Mouse (Mus musculus) splenic B cell, adult 2 months (primary cell): ENCODE results near the gene Tma16.

Experiments used
- DNase-seq: peaks from one replicate; pipeline ENCODE4 v3.0.0-alpha.2; 2011; ENCODE audit warnings: low read depth, low spot score
- H3K27me3 ChIP-seq: 2 replicates; pipeline ENCODE4 v1.6.1; 2012; ENCODE audit warnings: mild to moderate bottlenecking, low read length, moderate library complexity, mixed read lengths; ENCODE audit not compliant: control insufficient read depth, poor library complexity, insufficient read depth, severe bottlenecking
- H3K36me3 ChIP-seq: 2 replicates; pipeline ENCODE4 v1.6.1; 2012; ENCODE audit warnings: mild to moderate bottlenecking, low read length, moderate library complexity, mixed read lengths; ENCODE audit not compliant: control insufficient read depth, poor library complexity, insufficient read depth, severe bottlenecking

Tma16 gene

GRCm38 (mm10) chr8:66486084-66486763, at the start of gene Tma16:
Gene Tma16 (minus strand): TSS chr8:66486530.
- H3K27me3 ChIP-seq = no peaks in the 10 kb centered on the region
- peak; percentile 84 for DNase-seq
- H3K36me3 ChIP-seq = no peaks in the 10 kb centered on the region

GRCm38 (mm10) chr8:66520576-66520975, 34.2 kb upstream of the Tma16 start:
- Histone ChIP-seq H3K36me3 (no peaks in the 10 kb centered on the region), H3K27me3 (no peaks in the 10 kb centered on the region)
- DNase-seq = no peak

GRCm38 (mm10) chr8:66519149-66519548, 32.8 kb upstream of the Tma16 start:
- no peak for DNase-seq
- H3K36me3 ChIP-seq = no peaks in the 10 kb centered on the region
- no peaks in the 10 kb centered on the region for H3K27me3 ChIP-seq

GRCm38 (mm10) chr8:66511537-66511936, 25.2 kb upstream of the Tma16 start, which contains the start of gene Tktl2:
Gene Tktl2 (plus strand): TSS chr8:66511756.
- DNase-seq = no peak
- no peaks in the 10 kb centered on the region for H3K27me3 ChIP-seq
- no peaks in the 10 kb centered on the region for H3K36me3 ChIP-seq

GRCm38 (mm10) chr8:66503381-66503780, 17.1 kb upstream of the Tma16 start:
- Histone ChIP-seq H3K36me3 (no peaks in the 10 kb centered on the region), H3K27me3 (no peaks in the 10 kb centered on the region)
- peak; percentile 28 for DNase-seq

- peak; percentile 81 for DNase-seq
- Histone ChIP-seq H3K36me3 (no peaks in the 10 kb centered on the region), H3K27me3 (no peaks in the 10 kb centered on the region)
Observed at GRCm38 (mm10) chr8:66496998-66497577, 10.8 kb upstream of the Tma16 start.

- peak; percentile 77 for DNase-seq
- Histone ChIP-seq H3K36me3 (no peaks in the 10 kb centered on the region), H3K27me3 (no peaks in the 10 kb centered on the region)
Observed at GRCm38 (mm10) chr8:66495726-66496125, 9.4 kb upstream of the Tma16 start.

GRCm38 (mm10) chr8:66494496-66494895, 8.2 kb upstream of the Tma16 start:
- DNase-seq = no peak
- H3K36me3 ChIP-seq = no peaks in the 10 kb centered on the region
- no peaks in the 10 kb centered on the region for H3K27me3 ChIP-seq

GRCm38 (mm10) chr8:66490624-66491023, 4.3 kb upstream of the Tma16 start:
- DNase-seq = no peak
- Histone ChIP-seq H3K27me3 (no peaks in the 10 kb centered on the region), H3K36me3 (no peaks in the 10 kb centered on the region)

- Histone ChIP-seq H3K36me3 (no peaks in the 10 kb centered on the region), H3K27me3 (no peaks in the 10 kb centered on the region)
- DNase-seq = no peak
Observed at GRCm38 (mm10) chr8:66488556-66488955, 2.2 kb upstream of the Tma16 start.

GRCm38 (mm10) chr8:66476880-66477279, 9.4 kb downstream of the Tma16 start:
- peaks cover 5% of the 10 kb centered on the region for H3K36me3 ChIP-seq
- DNase-seq = no peak
- H3K27me3 ChIP-seq = no peaks in the 10 kb centered on the region

GRCm38 (mm10) chr8:66469821-66470220, 16.5 kb downstream of the Tma16 start:
- Histone ChIP-seq H3K36me3 (peaks cover 14% of the 10 kb centered on the region), H3K27me3 (no peaks in the 10 kb centered on the region)
- DNase-seq = no peak

GRCm38 (mm10) chr8:66457057-66457456, 29.3 kb downstream of the Tma16 start:
- no peak for DNase-seq
- H3K27me3 ChIP-seq = no peaks in the 10 kb centered on the region
- peaks cover 19% of the 10 kb centered on the region for H3K36me3 ChIP-seq

- Histone ChIP-seq H3K27me3 (no peaks in the 10 kb centered on the region), H3K36me3 (peaks cover 16% of the 10 kb centered on the region)
- peak; percentile 50 for DNase-seq
Observed at GRCm38 (mm10) chr8:66450691-66451090, 35.6 kb downstream of the Tma16 start.

- no peaks in the 10 kb centered on the region for H3K27me3 ChIP-seq
- DNase-seq = no peak
- H3K36me3 ChIP-seq = peaks cover 19% of the 10 kb centered on the region
Observed at GRCm38 (mm10) chr8:66445351-66445750, 41.0 kb downstream of the Tma16 start.
